Mouse (Mus musculus) heart, embryonic 12.5 days (tissue): ENCODE data around the gene Trim47. TPM values are rescaled to one million over a fixed set of nuclear protein-coding genes. Genes with fewer than 3 reads are reported as not detected.
"Not testable (repeated sequence)": the region's sequence is repeated elsewhere in the genome, so short reads cannot be mapped to it uniquely, and the experiment has no call there.

Source experiments
- ATAC-seq: fragments of 200-750 bp; cut with Nextera tagmentation; 2 replicates; pipeline ENCODE4 v1.8.0; 2017; ENCODE audit warnings: moderate TSS enrichment, moderate library complexity; ENCODE audit not compliant: insufficient number of reproducible peaks, low FRiP score
- H3K27ac ChIP-seq: fragments of 300-500 bp; sonication (generic); 2 replicates; pipeline ENCODE4 v1.5.1; 2016; ENCODE audit warnings: mild to moderate bottlenecking, moderate library complexity; ENCODE audit not compliant: poor library complexity, severe bottlenecking
- H3K27me3 ChIP-seq: fragments of 300-500 bp; sonication (generic); replicated peaks from 2 replicates; pipeline ENCODE4 v1.6.1; 2016; ENCODE audit warnings: mild to moderate bottlenecking, moderate library complexity
- H3K36me3 ChIP-seq: fragments of 300-500 bp; sonication (generic); 2 replicates; pipeline ENCODE4 v1.6.1; 2016; ENCODE audit warnings: mild to moderate bottlenecking, moderate library complexity
- H3K4me1 ChIP-seq: fragments of 300-500 bp; sonication (generic); replicated peaks from 2 replicates; pipeline ENCODE4 v1.6.1; 2016; ENCODE audit warnings: mild to moderate bottlenecking
- H3K4me2 ChIP-seq: fragments of 300-500 bp; sonication (generic); 2 replicates; pipeline ENCODE4 v1.6.1; 2016; ENCODE audit warnings: mild to moderate bottlenecking, moderate library complexity
- H3K4me3 ChIP-seq: fragments of 300-500 bp; sonication (generic); 2 replicates; pipeline ENCODE4 v1.5.1; 2016; ENCODE audit warnings: mild to moderate bottlenecking
- H3K9ac ChIP-seq: fragments of 300-500 bp; sonication (generic); 2 replicates; pipeline ENCODE4 v1.6.1; 2016; ENCODE audit warnings: mild to moderate bottlenecking, moderate library complexity
- H3K9me3 ChIP-seq: fragments of 300-500 bp; sonication (generic); replicated peaks from 2 replicates; pipeline ENCODE4 v1.6.1; 2016; ENCODE audit warnings: mild to moderate bottlenecking, moderate library complexity
- WGBS: fragments of 180-500 bp; shearing (Covaris S2); methylation state at CpG from one replicate; pipeline ENCODE4 v1.1.7; 2016; 5-methylcytosine and 5-hydroxymethylcytosine counted together
- polyA plus RNA-seq: library from polyadenylated mRNA; unstranded; fragments of >200 nt; fragmentation: Nextera tagmentation; extraction: Ambion mirVana; gene quantifications from 2 replicates; pipeline ENCODE4 v1.2.1, GENCODE M21; 2016

Trim47 gene
- polyA plus RNA-seq, 1 experiment from 2014 or later: 54.8 TPM

DNA sequence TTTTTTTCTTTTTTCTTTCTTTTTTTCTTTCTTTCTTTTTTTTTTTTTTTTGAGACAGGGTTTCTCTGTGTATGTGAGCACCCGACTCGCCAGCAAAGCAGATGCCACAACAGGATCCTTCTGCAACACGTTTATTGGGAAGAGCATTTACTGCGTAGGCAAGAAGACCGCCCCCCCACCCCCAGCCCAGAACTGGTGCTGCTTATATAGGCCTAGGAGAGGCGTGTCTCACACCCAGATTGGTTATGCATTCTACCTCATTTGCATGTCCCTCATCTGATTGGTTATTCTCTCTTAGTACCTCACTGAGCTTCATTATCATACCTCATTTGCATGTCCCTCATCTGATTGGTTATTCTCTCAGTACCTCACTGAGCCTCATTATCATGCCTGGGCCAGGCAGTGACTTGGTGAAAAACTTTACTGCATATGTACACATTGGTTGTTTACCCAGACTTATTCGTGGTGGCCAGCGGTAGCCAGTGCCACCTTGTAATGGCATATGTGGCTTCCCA, 5.2 kb downstream of the Trim47 start:
- ATAC-seq, H3K4me2 ChIP-seq, H3K4me1 ChIP-seq, H3K9ac ChIP-seq, H3K4me3 ChIP-seq, H3K27ac ChIP-seq, H3K27me3 ChIP-seq, H3K9me3 ChIP-seq: not testable (repeated sequence)
- H3K36me3 ChIP-seq: peaks cover 50% of the 10 kb centered on the region
- 88% methylated on average over 8 of the region's 8 CpGs for WGBS

DNA sequence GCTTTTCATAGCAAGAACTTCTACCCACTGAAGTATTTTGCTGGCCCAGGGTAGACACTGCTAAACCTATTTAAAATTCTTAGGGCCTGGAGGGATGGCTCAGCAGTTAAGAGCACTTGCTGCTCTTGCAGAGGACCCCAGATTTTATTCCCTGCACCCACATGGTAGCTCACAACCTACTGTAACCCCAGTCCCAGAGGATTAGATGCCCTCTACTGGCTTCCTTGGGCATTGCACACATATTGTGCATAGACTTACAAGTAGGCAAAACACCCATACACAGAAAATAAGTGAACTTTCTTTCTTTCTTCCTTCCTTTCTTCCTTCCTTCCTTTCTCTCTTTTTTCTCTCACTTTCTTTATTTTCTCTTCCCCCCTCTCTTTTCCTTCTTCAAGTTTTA, 9.2 kb downstream of the Trim47 start:
- peaks cover 18% of the 10 kb centered on the region for H3K36me3 ChIP-seq
- ATAC-seq: no peak

DNA sequence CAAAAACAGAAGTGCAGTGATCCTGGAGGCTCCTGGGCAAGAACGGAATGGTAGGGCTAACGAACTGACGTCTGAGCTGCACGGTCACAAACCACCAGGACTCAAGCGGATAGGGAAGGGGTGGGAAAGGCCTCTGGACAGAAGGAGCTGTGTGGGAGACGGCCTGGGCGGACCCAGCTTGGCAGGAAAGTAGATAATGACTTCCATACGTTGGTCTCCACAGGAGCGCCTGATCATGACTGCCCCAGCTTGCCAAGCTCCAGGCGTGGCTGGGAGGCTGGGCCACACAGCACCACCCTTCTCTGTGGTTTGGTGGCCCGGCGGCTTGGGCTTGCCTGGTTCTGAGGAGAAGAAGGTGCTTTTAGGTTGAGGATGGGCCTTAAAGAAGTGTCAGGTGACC, 9.8 kb downstream of the Trim47 start:
- H3K4me1 ChIP-seq: no peaks in the 10 kb centered on the region
- H3K4me2 ChIP-seq: no peak overlapping the region
- 0 out of 2 replicates have a peak, but pooled peaks cover 3% of the 10 kb centered on the region for H3K9me3 ChIP-seq
- no peak for ATAC-seq
- H3K9ac ChIP-seq: no peak overlapping the region
- H3K4me3 ChIP-seq: no peak overlapping the region
- H3K27me3 ChIP-seq: no peaks in the 10 kb centered on the region
- 63% methylated on average over 12 of the region's 12 CpGs for WGBS
- H3K36me3 ChIP-seq: peaks cover 12% of the 10 kb centered on the region
- peak overlapping the region; percentile 25; the same call in 1 of the 2 replicates for H3K27ac ChIP-seq

More for the DNA sequence above, 9.2 kb downstream of the Trim47 start:
- no peak overlapping the region for H3K9ac ChIP-seq
- H3K4me2 ChIP-seq: no peak overlapping the region
- H3K4me3 ChIP-seq: no peak overlapping the region
- H3K27ac ChIP-seq: no peak overlapping the region
- 0 out of 2 replicates have a peak, but pooled peaks cover 3% of the 10 kb centered on the region for H3K9me3 ChIP-seq
- no peaks in the 10 kb centered on the region for H3K4me1 ChIP-seq
- no peaks in the 10 kb centered on the region for H3K27me3 ChIP-seq

DNA sequence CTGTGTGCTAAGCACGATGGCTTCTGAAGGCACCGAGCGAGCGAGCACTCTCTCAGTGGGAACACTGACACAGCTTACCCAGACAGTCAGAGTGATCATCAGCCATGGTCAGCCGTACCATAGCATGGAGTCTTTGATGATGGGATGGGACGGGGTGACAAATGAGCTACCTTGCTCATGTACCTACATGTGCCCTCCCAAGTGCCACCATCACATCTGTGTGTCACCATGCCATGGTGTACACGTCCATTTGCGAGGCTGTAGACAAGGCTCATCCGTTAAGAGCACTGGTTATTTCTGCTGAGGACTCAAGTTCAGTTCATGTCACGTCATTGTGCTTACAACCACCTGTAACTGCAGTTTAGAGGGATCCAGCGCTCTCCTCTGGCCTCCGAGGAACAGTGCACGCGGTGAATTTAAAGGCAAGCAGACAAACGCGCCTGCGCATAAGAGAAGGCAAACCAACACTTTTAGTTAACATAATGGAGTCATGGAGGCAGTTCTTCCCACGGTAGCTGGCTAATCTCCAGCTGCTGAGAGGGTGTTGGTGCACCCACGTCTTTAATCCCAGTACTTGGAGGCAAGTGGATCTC, 15.3 kb downstream of the Trim47 start:
- H3K9ac ChIP-seq: no peak overlapping the region
- ATAC-seq: no peak
- H3K4me3 ChIP-seq: no peak overlapping the region
- H3K9me3 ChIP-seq: no peaks in the 10 kb centered on the region
- WGBS: 84% methylated on average over 19 of the region's 19 CpGs
- H3K36me3 ChIP-seq: no peaks in the 10 kb centered on the region; the same call in 1 of the 2 replicates
- H3K27me3 ChIP-seq: 0 out of 2 replicates have a peak, but pooled peaks cover 3% of the 10 kb centered on the region
- H3K27ac ChIP-seq: no peak overlapping the region
- H3K4me1 ChIP-seq: peaks cover 34% of the 10 kb centered on the region
- H3K4me2 ChIP-seq: no peak overlapping the region

DNA sequence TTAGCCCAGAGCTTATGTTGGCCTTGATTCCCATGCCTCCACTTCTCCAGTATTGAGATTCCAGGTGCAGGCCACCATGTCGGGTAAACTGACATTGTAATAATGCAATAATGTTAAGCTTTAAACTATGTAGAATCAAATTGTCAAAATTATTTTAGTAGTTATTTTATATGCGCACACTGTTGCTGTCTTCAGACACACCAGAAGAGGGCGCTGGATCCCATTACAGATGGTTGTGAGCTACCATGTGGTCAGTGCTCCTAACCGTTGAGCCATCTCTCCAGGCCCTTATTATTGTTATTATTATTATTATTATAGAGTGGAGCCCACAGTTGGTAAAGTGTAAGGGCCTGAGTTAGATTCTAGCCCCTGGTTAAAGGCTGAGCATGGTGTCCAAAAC, 15.9 kb downstream of the Trim47 start:
- Histone ChIP-seq H3K4me2 (peak overlapping the region; percentile 89), H3K27me3 (0 out of 2 replicates have a peak, but pooled peaks cover 3% of the 10 kb centered on the region), H3K36me3 (peaks cover 2% of the 10 kb centered on the region; the same call in 1 of the 2 replicates), H3K9me3 (no peaks in the 10 kb centered on the region), H3K4me1 (peaks cover 40% of the 10 kb centered on the region), H3K4me3 (peak overlapping the region; percentile 83; the same call in 1 of the 2 replicates), H3K27ac (peak overlapping the region; percentile 74; the same call in 1 of the 2 replicates), H3K9ac (0 out of 2 replicates have a peak overlapping the region, but pooled peaks have one; percentile 96)
- 78% methylated on average over 4 of the region's 4 CpGs for WGBS
- no peak for ATAC-seq

DNA sequence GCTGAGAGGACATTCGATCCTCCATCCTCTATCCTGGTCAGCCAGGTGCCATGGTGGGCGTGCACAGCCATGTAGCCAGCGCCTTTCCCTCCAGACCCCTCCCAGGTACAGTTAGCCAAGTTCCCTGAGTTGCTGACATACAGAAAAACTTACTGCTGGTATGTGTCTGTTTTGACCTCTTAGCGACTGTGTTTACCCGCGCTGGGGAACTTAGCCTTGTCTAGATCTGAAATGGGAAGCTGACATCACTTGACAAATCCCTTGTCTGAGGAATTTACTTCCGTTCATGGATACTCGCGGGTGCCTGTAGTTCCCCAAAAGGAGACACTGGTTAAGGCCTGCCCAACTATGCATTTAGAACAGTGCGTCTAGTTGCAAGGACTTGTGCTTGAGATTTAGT, 16.5 kb downstream of the Trim47 start:
- Histone ChIP-seq H3K27ac (peak overlapping the region; percentile 74), H3K27me3 (0 out of 2 replicates have a peak, but pooled peaks cover 3% of the 10 kb centered on the region), H3K9ac (peak overlapping the region; percentile 96), H3K4me3 (peak overlapping the region; percentile 83), H3K4me1 (peaks cover 45% of the 10 kb centered on the region), H3K36me3 (peaks cover 7% of the 10 kb centered on the region), H3K4me2 (peak overlapping the region; percentile 89), H3K9me3 (no peaks in the 10 kb centered on the region)
- ATAC-seq: peak; percentile 15; the same call in 1 of the 2 replicates
- 14% methylated on average over 10 of the region's 10 CpGs for WGBS

DNA sequence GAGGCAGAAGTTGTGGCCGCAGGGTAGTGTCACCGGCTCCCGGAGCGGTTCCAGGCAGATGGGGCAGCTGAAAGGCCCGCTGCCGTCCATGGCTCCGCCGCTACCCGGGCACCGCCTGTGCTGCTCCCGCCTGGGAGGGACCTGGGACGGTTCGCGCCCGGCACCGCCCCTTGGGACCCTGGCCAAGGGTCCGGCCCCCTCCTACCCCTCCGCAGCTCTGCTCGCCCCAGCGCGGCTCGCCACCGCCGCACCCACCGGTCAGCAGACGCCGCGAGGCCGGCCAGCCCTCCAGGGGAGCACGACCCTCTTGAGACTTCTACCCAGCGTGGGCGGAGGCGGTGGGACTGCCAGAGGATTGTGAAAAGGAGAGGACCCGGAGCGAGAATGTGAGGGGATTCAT, 16.9 kb downstream of the Trim47 start:
- peak overlapping the region; percentile 89 for H3K4me2 ChIP-seq
- peaks cover 10% of the 10 kb centered on the region for H3K36me3 ChIP-seq
- H3K27ac ChIP-seq: peak overlapping the region; percentile 74
- peak; percentile 83 for ATAC-seq
- 0 out of 2 replicates have a peak, but pooled peaks cover 3% of the 10 kb centered on the region for H3K27me3 ChIP-seq
- under 1% methylated on average over 30 of the region's 35 CpGs for WGBS
- H3K9me3 ChIP-seq: no peaks in the 10 kb centered on the region
- peak overlapping the region; percentile 83 for H3K4me3 ChIP-seq
- peak overlapping the region; percentile 96 for H3K9ac ChIP-seq
- H3K4me1 ChIP-seq: peaks cover 46% of the 10 kb centered on the region

DNA sequence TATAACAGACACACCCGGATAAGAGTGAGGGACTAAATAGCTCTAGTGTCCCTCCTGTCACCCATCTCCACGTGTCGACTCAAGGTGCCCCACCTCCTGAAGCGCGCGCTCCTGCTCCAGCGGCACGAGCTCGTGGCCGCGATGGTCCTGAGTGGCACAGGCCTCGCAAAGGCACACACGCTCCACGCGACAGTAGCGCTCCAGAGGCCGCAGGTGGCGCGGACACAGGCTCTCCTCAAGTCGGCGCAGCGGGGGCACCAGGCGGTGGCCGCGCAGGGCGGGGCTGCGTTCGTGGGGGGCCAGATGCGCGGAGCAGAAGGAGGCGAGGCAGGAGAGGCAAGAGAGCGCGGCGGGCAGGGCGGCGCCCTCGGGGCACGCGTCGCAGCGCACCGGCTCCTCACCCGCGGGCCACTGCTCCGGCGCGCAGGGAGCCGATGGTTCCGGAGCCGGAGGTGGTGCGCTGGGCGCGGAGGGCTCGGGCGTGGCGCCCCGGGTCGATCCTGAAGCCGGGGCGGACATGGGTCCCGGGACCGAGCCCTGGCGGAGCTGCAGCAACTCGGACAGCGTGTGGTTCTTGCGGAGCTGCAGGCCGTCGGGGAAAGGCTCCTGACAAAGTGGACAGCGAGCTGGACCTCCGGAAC, 17.4 kb downstream of the Trim47 start:
- peaks cover 10% of the 10 kb centered on the region for H3K36me3 ChIP-seq
- peak overlapping the region; percentile 96 for H3K9ac ChIP-seq
- WGBS: 2% methylated on average over 70 of the region's 70 CpGs
- peaks cover 52% of the 10 kb centered on the region for H3K4me1 ChIP-seq
- H3K9me3 ChIP-seq: no peaks in the 10 kb centered on the region
- H3K4me3 ChIP-seq: peak overlapping the region; percentile 83
- peak overlapping the region; percentile 74 for H3K27ac ChIP-seq
- 0 out of 2 replicates have a peak, but pooled peaks cover 3% of the 10 kb centered on the region for H3K27me3 ChIP-seq
- peak overlapping the region; percentile 89 for H3K4me2 ChIP-seq
- peak; percentile 23 for ATAC-seq

DNA sequence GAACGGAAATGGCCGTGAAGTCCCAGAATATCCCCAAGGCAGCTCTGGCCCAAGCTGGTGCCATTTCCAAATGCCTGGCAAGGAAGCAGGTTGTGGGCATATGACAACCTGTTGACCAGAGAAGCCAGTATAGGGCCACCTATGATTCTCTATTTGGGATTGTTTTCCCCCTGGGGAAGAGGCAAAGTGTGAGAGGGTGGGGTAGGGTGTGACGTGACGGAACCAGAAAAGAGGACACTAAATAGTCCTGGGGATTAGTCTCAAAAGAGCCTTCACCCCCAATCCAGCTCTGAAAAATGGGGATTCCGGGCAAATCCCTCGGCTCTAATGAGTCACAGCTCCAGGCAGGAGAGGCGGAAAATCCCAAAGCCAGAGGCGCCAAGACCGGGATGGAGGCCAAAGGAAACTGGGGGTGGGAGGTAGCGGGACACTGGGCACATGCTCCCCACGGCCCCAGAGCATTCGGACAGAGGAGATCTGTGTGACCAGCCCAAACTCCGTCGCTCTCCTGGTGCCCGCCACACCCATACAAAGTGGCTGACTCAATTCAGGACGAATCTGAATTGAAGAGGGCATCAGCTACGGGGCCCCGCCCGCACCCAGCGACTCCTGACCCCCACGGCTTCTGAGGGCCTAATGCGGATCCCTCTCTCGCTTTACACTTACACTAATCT, 18.4 kb downstream of the Trim47 start:
- ATAC-seq: no peak
- peaks cover 10% of the 10 kb centered on the region for H3K36me3 ChIP-seq
- H3K4me2 ChIP-seq: peak overlapping the region; percentile 89
- H3K4me3 ChIP-seq: peak overlapping the region; percentile 83
- H3K27me3 ChIP-seq: 0 out of 2 replicates have a peak, but pooled peaks cover 3% of the 10 kb centered on the region
- H3K9me3 ChIP-seq: no peaks in the 10 kb centered on the region
- 7% methylated on average over 23 of the region's 23 CpGs for WGBS
- H3K9ac ChIP-seq: peak overlapping the region; percentile 96
- peaks cover 62% of the 10 kb centered on the region for H3K4me1 ChIP-seq
- peak overlapping the region; percentile 74 for H3K27ac ChIP-seq

DNA sequence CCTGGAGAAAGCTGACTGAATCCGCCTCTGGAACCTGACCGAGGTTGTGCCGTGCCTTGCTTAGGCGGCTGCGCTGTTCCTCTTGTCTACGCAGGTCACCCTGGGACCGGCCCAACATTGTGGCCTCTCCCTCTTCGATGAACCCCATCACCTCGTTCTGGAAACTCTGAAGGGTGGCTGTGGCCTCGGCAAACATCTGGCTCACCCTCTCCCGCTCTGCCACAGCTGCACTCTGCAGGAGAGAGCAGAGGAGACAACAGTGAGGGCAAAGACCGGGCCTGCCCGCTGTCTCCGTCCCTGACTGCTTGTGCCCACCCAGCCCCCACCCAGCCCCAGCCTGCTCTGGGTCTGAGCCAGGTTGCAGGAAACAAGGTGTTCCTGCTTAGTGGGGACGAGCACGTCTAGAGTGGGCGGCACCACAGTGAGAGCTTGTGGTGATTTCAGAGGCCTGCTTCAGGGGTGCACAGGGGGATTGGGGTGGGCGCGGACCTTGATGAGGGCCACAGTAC, 19.2 kb downstream of the Trim47 start:
- Histone ChIP-seq H3K4me1 (peaks cover 69% of the 10 kb centered on the region), H3K4me2 (peak overlapping the region; percentile 89), H3K27me3 (0 out of 2 replicates have a peak, but pooled peaks cover 3% of the 10 kb centered on the region), H3K4me3 (peak overlapping the region; percentile 83), H3K9me3 (no peaks in the 10 kb centered on the region), H3K27ac (peak overlapping the region; percentile 74), H3K9ac (peak overlapping the region; percentile 96), H3K36me3 (peaks cover 10% of the 10 kb centered on the region)
- WGBS: 31% methylated on average over 19 of the region's 19 CpGs
- no peak for ATAC-seq
